Mouse (Mus musculus) MEL (cell line): ENCODE results near the gene Upb1.

Experiments
- CHD1 ChIP-seq: IDR thresholded peaks from 2 replicates; pipeline ENCODE4 v1.6.1; 2012; ENCODE audit warnings: low read depth, mild to moderate bottlenecking, inconsistent platforms, low read length, improper control_type of control experiment
- CTCF ChIP-seq, 3 experiments: IDR thresholded peaks in 2 of 3; conservative IDR thresholded peaks in 1 of 3; 2 replicates each; pipeline ENCODE4 v1.5.1; 2011 to 2012; ENCODE audit warnings: low read length in 3 of 3, low read depth in 2 of 3, mild to moderate bottlenecking in 2 of 3, improper control_type of control experiment in 1 of 3, inconsistent platforms in 1 of 3, mixed read lengths in 1 of 3, moderate library complexity in 1 of 3; ENCODE audit not compliant: control insufficient read depth in 1 of 3, insufficient read depth in 1 of 3, poor library complexity in 1 of 3, severe bottlenecking in 1 of 3
- E2F4 ChIP-seq: IDR thresholded peaks from 2 replicates; pipeline ENCODE4 v1.6.1; 2011; ENCODE audit warnings: low read depth, low read length, improper control_type of control experiment, borderline replicate concordance
- HCFC1 ChIP-seq: IDR thresholded peaks from 2 replicates; pipeline ENCODE4 v1.6.1; 2012; ENCODE audit warnings: low read depth, mild to moderate bottlenecking, inconsistent platforms, low read length, improper control_type of control experiment, moderate library complexity
- MAX ChIP-seq: IDR thresholded peaks from 2 replicates; pipeline ENCODE4 v1.6.1; 2011; ENCODE audit warnings: low read length, improper control_type of control experiment
- MAZ ChIP-seq: IDR thresholded peaks from 2 replicates; pipeline ENCODE4 v1.6.1; 2012; ENCODE audit warnings: low read depth, mild to moderate bottlenecking, inconsistent platforms, low read length, improper control_type of control experiment
- MXI1 ChIP-seq: IDR thresholded peaks from 2 replicates; pipeline ENCODE4 v1.6.1; 2011; ENCODE audit warnings: mild to moderate bottlenecking, low read depth, low read length, improper control_type of control experiment
- POLR2A ChIP-seq, 2 experiments: IDR thresholded peaks; 2 replicates each; pipeline ENCODE4 v1.6.1; 2011 to 2012; ENCODE audit warnings: low read length in 2 of 2, mild to moderate bottlenecking in 2 of 2, control low read depth in 1 of 2, improper control_type of control experiment in 1 of 2, low read depth in 1 of 2, moderate library complexity in 1 of 2; ENCODE audit not compliant: control insufficient read depth in 1 of 2, insufficient read depth in 1 of 2, poor library complexity in 1 of 2
- TBP ChIP-seq: IDR thresholded peaks from 2 replicates; pipeline ENCODE4 v1.8.0; 2011; ENCODE audit warnings: low read depth, low read length, improper control_type of control experiment
- USF1 ChIP-seq: IDR thresholded peaks from 2 replicates; pipeline ENCODE4 v1.6.1; 2014; ENCODE audit warnings: low read depth, mild to moderate bottlenecking, inconsistent platforms, low read length, improper control_type of control experiment, moderate library complexity
- ZC3H11A ChIP-seq: IDR thresholded peaks from 2 replicates; pipeline ENCODE4 v1.6.1; 2012; ENCODE audit warnings: low read depth, mild to moderate bottlenecking, inconsistent platforms, low read length, improper control_type of control experiment

- TF ChIP-seq POLR2A (IDR thresholded peaks at IDR 0.05; ENCODE audit: control insufficient read depth in 1 of 2, insufficient read depth in 1 of 2, low read depth in 1 of 2, low read length in 2 of 2, poor library complexity in 1 of 2) (no peak), CTCF (IDR thresholded peaks at IDR 0.05 in 2 of 3, conservative IDR thresholded peaks at IDR 0.05 in 1 of 3; ENCODE audit: control insufficient read depth in 1 of 3, insufficient read depth in 1 of 3, low read depth in 2 of 3, low read length in 3 of 3, poor library complexity in 1 of 3, severe bottlenecking in 1 of 3) (no peak), MXI1 (no peak), CHD1 (no peak), HCFC1 (no peak), E2F4 (no peak), MAZ (no peak), USF1 (no peak), ZC3H11A (no peak), TBP (no peak), MAX (no peak)
These were observed 46.6 kb downstream of the Upb1 start for GRCm38 (mm10) chr10:75447489-75447888.
